Mouse (Mus musculus): Measurements from ENCODE around the gene Mcrip2. TPM values are rescaled to one million over a fixed set of nuclear protein-coding genes. Genes with fewer than 3 reads are reported as not detected.
A peak's percentile ranks its signal among the peaks of the same experiment; 100 is the strongest.

Mcrip2 gene
- total RNA-seq, 1 experiment from 2014 or later: 5.7 TPM

DNA sequence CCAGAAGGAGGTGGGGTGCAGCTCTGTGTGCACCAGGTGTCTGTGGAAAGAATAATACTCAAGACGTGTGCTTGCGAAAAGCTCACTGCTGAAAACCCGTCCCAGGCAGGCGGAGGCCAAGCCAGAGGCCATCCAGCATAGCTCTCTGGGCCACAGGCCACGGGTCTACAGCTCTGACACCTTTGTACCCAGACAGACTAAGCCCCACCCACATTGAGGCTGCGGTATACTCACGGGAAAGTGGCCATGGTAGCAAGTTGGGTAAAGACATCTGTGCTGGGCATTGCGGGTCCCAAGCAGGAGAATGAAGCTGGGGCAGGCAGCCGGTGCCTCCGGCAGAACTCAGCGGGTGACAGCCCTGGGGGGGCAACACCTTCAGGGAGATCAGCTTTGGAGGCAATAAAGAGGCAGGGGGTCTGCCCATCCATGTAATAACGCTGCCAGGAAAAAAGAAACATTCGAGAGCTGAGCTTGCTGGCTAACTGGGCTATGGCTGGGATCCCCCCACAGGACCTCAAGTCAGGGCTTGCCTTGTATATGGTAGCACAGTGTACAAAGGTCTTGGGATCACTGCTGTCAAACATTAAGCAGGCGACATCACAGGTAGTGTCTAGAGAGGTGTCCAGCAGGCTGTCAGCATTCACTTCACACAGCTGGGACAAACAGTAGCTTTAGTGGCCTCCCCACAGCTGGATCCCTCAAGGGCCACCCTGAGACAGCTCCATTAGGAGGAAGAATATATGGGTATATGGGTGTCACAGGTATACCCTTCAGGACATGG, 28.9 kb downstream of the Mcrip2 start:
- no peak for ATAC-seq (replicated peaks; ENCODE audit: insufficient number of reproducible peaks, low FRiP score, low TSS enrichment, poor library complexity, severe bottlenecking)

DNA sequence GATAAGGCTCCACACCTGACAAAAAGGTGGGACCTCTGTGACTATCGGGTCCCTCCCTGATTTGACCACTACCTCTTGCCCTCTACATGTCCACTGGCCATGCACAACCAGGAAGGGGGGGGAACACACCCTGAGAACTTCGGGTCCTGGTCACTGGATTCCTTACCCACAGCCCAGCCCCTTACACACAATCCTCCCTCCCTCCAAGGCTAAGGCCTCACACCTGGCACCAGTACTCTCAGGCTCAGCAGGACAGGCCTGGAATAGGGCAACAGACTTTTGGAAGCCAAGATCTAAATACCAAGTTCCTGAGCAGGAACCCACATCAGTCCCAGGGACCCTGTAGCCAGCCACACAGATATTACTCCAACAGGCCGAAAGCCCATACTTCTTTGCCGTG, 29.7 kb downstream of the Mcrip2 start:
- no peak for ATAC-seq (replicated peaks; ENCODE audit: insufficient number of reproducible peaks, low FRiP score, low TSS enrichment, poor library complexity, severe bottlenecking)

DNA sequence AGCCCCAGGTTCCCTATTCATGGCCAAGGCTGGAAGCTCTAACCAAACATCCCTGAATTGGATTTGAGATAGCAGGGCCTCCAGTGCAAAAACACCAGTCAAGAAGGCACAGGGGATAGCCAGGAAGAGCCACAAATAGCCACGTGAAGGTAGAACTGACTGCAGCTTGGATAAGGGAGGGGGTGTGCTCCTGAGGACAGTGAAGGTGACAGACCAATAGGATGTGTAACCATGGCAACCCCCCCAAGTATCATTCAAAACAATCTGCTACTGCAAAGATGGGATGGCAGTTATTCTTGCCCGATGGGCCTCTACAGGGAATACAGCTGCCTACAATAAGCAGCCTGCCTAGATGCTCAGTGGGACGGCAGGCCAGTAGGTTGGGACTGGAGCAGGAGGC, 31.0 kb downstream of the Mcrip2 start:
- no peak for ATAC-seq (replicated peaks; ENCODE audit: insufficient number of reproducible peaks, low FRiP score, low TSS enrichment, poor library complexity, severe bottlenecking)

DNA sequence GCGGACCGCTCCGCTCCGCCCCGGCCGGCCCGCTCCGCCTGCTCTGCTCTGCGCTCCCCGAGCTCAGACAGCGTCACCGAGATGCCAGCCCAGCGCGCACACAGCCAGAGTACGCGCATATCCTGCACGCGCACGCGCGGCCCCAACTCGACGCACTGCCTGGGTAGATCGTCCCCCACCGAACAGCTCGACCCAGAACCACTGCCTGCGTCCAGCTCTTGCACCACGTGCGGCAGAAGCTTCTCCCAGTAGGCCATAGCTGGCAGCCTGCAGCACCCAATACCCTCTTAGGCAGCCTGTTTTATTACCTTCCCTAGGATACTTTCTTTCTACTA, 31.5 kb downstream of the Mcrip2 start, which contains the start of gene Rhbdl1:
Gene Rhbdl1 (minus strand): TSS at position 220 of the 335 bp plus-strand sequence.
- no peak for ATAC-seq (replicated peaks; ENCODE audit: insufficient number of reproducible peaks, low FRiP score, low TSS enrichment, poor library complexity, severe bottlenecking)

GRCm38 (mm10) chr17:25836397-25837075, 32.0 kb downstream of the Mcrip2 start:
- ATAC-seq (replicated peaks; ENCODE audit: insufficient number of reproducible peaks, low FRiP score, low TSS enrichment, poor library complexity, severe bottlenecking): no peak

DNA sequence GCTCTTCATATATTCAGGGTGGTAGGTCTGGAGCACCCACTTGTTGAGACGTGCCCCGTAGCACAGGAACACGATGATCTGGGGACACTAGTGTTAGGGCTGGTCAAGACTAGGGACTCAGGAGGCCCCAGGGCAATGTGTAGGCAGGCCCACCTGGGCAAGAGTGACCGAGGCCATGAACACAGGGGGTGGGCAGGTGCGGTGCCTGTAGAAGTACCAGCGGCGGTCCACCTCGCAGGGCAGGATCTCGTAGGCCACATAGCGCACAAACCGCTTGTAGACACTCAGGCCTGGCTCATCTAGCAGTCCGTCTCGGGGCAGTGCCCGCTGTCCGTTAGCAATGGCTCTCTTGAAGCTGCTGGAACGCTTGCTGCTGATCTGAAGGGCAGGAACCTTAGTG, 32.7 kb downstream of the Mcrip2 start:
- no peak for ATAC-seq (replicated peaks; ENCODE audit: insufficient number of reproducible peaks, low FRiP score, low TSS enrichment, poor library complexity, severe bottlenecking)

- no peak for ATAC-seq (replicated peaks; ENCODE audit: insufficient number of reproducible peaks, low FRiP score, low TSS enrichment, poor library complexity, severe bottlenecking)
Measured at GRCm38 (mm10) chr17:25835301-25835700, 33.3 kb downstream of the Mcrip2 start.

GRCm38 (mm10) chr17:25834595-25835222, 33.9 kb downstream of the Mcrip2 start:
- ATAC-seq (replicated peaks; ENCODE audit: insufficient number of reproducible peaks, low FRiP score, low TSS enrichment, poor library complexity, severe bottlenecking): no peak

GRCm38 (mm10) chr17:25833961-25834594, 34.5 kb downstream of the Mcrip2 start:
- no peak for ATAC-seq (replicated peaks; ENCODE audit: insufficient number of reproducible peaks, low FRiP score, low TSS enrichment, poor library complexity, severe bottlenecking)

DNA sequence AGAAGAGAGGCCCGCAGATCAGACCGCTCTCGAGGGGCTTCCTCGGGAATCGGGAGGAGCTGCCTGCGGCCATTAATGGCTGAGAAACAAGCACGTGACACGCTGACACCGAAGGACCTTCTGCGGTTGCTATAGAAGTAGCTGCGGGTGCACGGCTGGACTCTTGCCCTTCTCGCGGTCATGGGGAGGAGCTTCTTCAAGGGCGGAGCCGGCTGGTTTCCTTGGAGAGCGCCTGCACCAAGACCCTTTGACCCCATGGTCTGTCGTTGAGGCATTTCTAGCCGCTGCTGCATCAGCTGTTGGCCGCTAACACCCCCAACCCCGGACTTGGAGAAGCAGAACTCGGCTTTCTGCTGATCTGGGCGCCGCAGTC, 35.3 kb downstream of the Mcrip2 start, which contains the start of gene Stub1:
Gene Stub1 (minus strand): TSS at position 114 of the 373 bp plus-strand sequence.
- ATAC-seq (replicated peaks; ENCODE audit: insufficient number of reproducible peaks, low FRiP score, low TSS enrichment, poor library complexity, severe bottlenecking): peak; percentile 42

- peak; percentile 81 for ATAC-seq (replicated peaks; ENCODE audit: insufficient number of reproducible peaks, low FRiP score, low TSS enrichment, poor library complexity, severe bottlenecking)
Measured at GRCm38 (mm10) chr17:25832436-25833290, 35.9 kb downstream of the Mcrip2 start.

DNA sequence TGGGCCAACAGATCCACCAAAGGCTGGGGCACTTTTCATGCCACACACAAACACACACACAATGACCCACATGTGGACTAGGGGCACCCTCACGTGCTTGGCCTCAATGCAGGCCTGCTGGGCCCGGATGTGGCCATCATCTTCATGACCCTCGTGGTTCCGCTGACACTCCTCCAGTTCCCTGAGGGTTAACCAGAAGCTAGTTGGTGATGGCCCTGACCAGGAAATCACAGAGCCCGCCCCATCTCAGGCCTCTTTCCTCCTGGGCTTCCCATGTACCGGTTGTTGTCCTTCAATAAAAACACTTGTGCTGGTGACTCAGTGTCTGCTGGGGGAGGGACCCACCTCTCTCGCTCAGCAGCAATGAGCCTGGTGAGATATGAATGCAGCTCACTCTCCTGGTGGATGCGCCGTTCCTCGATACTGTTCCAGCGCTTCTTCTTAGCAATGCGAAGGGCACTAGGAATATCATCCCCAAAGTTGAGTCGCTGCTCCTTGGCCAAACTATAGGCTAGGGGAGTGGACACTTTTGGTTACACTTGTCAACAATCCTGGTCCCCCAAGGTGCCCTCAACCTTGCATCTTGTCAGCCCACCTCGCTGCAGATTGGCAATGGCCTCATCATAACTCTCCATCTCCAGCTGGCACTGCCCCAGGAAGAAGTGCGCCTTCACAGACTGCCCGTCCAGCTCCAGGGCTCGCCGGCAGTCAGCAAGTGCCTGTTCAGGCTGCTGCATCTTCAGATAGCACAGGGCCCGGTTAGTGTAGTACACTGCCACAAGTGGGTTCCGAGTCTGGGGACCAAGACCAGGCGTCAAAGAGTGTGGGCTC, 36.9 kb downstream of the Mcrip2 start:
- ATAC-seq (replicated peaks; ENCODE audit: insufficient number of reproducible peaks, low FRiP score, low TSS enrichment, poor library complexity, severe bottlenecking): no peak

- ATAC-seq (replicated peaks; ENCODE audit: insufficient number of reproducible peaks, low FRiP score, low TSS enrichment, poor library complexity, severe bottlenecking): no peak
Measured at GRCm38 (mm10) chr17:25830806-25831431, 37.6 kb downstream of the Mcrip2 start.

- no peak for ATAC-seq (replicated peaks; ENCODE audit: insufficient number of reproducible peaks, low FRiP score, low TSS enrichment, poor library complexity, severe bottlenecking)
Measured at GRCm38 (mm10) chr17:25830200-25830753, 38.3 kb downstream of the Mcrip2 start.

GRCm38 (mm10) chr17:25829558-25830017, 39.0 kb downstream of the Mcrip2 start:
- no peak for ATAC-seq (replicated peaks; ENCODE audit: insufficient number of reproducible peaks, low FRiP score, low TSS enrichment, poor library complexity, severe bottlenecking)

DNA sequence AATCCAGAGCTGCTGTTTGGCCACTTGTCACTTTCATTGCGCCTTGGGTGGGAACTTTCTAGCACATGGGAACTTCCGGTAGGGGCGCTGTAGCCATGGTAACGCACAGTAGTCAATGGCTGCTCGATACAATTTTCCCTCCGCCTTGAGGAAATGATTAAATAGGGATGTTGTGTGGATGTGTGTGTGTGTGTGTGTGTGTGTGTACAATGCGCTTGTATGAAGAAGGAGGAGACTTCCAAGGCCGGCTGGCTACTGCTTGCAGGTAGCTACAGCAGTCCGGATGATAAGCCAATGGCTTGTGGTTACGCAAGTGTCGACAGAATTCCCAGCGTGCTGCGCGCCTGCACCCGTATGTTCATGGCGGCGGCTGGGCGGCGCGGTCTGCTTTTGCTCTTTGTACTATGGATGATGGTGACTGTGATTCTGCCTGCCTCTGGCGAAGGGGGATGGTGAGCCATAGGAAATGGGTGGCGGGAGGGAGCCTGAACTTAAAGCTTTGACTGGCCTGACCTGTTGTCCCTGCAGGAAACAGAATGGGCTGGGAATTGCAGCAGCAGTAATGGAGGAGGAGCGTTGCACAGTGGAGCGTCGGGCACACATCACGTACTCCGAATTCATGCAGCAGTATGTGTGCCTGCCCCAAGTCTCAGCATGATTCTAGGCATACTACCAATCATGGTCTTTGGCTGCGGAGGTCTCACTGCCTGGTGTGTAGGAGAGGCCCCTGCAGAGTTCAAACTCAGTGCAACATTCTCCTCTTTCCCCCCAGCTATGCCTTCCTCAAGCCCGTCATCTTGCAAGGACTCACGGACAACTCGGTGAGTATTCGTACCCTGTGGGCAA, 39.6 kb downstream of the Mcrip2 start, which contains the start of gene Jmjd8:
Gene Jmjd8 (plus strand): TSS at position 156 of the 846 bp plus-strand sequence.
- peak; percentile 33 for ATAC-seq (replicated peaks; ENCODE audit: insufficient number of reproducible peaks, low FRiP score, low TSS enrichment, poor library complexity, severe bottlenecking)

Measured in monocyte, adult 5-6 weeks (primary cell).